Mouse (Mus musculus) cerebellum, postnatal 36 days (tissue): Measurements from ENCODE around the gene Fcrla.

ENCODE experiments used
- DNase-seq, 2 experiments: peaks; one replicate each; pipeline ENCODE4 v3.0.0; 2021 to 2022; ENCODE audit warnings: mixed read lengths in 2 of 2

Gene Fcrla

GRCm38 (mm10) chr1:170884978-170885561, 42.3 kb downstream of the Fcrla start, which contains the start of the genes Gm26620 and Dusp12:
TSS of gene Gm26620 (plus strand) at chr1:170885065.
TSS of gene Dusp12 (minus strand) at chr1:170885540.
- peak; percentile 86 to 87 for DNase-seq

- no peak for DNase-seq
These were observed 43.0 kb downstream of the Fcrla start for GRCm38 (mm10) chr1:170884390-170884789.

- DNase-seq: no peak
These were observed 44.4 kb downstream of the Fcrla start for GRCm38 (mm10) chr1:170882915-170883485.

GRCm38 (mm10) chr1:170876906-170877305, 50.5 kb downstream of the Fcrla start:
- DNase-seq: no peak

- DNase-seq: no peak
These were observed 51.7 kb downstream of the Fcrla start for GRCm38 (mm10) chr1:170875676-170876075.

- no peak for DNase-seq
These were observed 55.4 kb downstream of the Fcrla start for GRCm38 (mm10) chr1:170871961-170872360.

GRCm38 (mm10) chr1:170871402-170871801, 56.0 kb downstream of the Fcrla start:
- DNase-seq: no peak

- DNase-seq: no peak
These were observed 58.5 kb downstream of the Fcrla start for GRCm38 (mm10) chr1:170868905-170869283.

- DNase-seq: peak; percentile 78 to 94
These were observed 59.1 kb downstream of the Fcrla start for GRCm38 (mm10) chr1:170868107-170868904.

- peak; percentile 98 to 99 for DNase-seq
These were observed 59.7 kb downstream of the Fcrla start, which contains the start of gene Atf6 for GRCm38 (mm10) chr1:170867691-170868105. TSS of gene Atf6 (minus strand) at chr1:170867771.
